Mouse (Mus musculus) monocyte, adult 2 months (primary cell): ENCODE results near the gene Cacna1c.

Experiments used
- DNase-seq, 2 experiments: peaks; one replicate each; pipeline ENCODE4 v3.0.0; 2022; ENCODE audit warnings: low spot score in 2 of 2, low read depth in 1 of 2

Cacna1c gene

GRCm38 (mm10) chr6:119196382-119197305, at the start of gene Cacna1c:
Gene Cacna1c (minus strand): TSS chr6:119196418.
- DNase-seq, result no peak

DNA sequence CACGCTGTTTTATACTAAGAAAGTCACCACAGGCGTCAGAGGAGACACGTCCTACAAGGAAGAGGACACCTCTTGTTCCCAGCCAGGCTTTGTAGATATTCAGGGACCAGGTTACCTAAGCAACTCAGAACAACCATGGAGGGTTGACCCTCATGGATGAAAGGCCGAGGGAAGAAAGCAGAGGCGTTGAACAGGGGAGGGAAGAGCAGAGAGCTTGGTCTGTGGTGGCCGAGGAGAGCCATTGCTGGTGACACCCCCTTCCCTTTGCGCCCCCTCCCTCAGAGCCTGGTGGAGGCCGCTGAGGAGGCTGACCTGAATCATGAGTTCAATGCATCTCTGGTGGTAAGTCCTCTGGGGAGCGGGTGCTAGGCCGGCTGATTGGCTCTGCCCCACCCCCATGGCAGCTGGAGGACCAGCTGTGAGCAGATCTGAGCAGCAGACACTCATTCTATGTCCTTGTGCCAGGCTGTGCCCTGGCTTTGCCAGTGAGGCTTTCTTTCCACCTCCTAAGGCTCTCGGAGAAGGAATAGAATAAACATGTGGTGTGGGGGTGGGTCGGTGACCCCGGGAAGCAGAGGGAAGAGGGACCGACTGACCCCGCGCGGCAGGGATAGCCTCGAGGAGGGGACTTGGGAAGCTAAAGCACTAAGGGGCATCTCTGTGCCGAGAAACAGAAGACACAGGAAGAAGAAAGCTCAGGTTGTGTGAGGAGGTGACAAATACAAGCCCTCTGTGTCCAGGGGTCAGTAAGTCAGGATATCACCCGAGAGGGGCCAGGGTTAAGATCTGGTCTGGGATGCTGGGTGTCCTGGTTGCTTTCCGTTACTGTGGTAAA, 44.9 kb upstream of the Cacna1c start:
- DNase-seq, result no peak

- DNase-seq, result no peak
Measured at GRCm38 (mm10) chr6:119240256-119240655, 44.0 kb upstream of the Cacna1c start.

DNA sequence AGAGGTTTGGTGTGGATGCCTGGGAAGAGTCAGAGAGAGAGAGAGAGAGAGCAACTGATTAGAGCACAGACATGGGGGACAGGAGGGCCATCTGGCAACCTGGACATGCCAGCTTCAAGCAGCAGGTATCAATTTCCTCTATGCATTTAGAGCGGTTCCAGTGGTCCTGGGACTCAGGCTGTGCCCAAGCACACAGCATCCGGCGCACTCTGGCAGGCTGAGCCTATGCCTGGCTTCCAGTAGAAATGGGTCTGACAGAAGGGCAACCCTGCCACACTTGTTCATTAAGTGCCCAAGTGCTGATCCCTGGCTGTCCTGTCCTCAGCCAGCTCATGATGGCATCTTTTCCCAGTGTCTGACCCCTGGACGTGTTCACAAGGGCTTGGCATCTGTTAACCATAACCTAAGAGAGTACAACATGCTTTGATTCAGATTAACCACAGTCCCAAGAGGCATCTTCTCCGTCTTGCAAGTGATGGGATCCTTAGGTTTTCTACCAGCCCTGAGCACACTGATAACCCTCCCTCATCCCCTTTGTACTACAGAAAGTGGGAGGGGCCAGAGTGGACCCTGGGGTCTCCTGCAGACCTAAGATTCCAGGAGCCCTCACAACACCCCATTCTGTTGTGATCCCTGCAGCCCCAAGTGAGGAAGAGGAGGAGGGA, 43.3 kb upstream of the Cacna1c start:
- DNase-seq, result no peak

GRCm38 (mm10) chr6:119237427-119237989, 41.3 kb upstream of the Cacna1c start:
- DNase-seq, result no peak

GRCm38 (mm10) chr6:119236241-119236640, 40.0 kb upstream of the Cacna1c start, which contains the start of gene Cacna2d4:
Gene Cacna2d4 (plus strand): TSS chr6:119236526.
- no peak for DNase-seq

- DNase-seq, result no peak
Measured at GRCm38 (mm10) chr6:119235441-119235840, 39.2 kb upstream of the Cacna1c start.

GRCm38 (mm10) chr6:119233066-119233465, 36.8 kb upstream of the Cacna1c start:
- no peak for DNase-seq

GRCm38 (mm10) chr6:119228861-119229603, 32.8 kb upstream of the Cacna1c start:
- DNase-seq, result no peak

DNA sequence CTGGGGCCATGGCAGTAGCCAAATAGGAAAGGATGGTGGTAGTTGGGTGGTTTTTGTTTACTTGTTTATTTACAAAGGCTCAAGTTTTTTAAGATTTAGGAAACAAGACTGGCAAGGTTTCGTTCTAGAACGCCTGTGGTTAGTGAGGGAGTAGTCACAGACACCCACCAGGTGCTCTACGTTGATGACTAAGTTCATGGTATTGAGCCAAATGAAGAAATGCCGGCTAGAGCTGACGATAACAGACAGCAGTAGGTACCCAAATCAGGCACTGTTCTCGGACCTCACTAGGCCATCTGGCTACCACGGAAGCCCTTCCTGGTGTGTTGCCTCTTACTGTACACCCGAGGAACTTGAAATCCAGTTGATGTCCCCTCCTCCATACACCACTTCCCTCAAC, 30.8 kb upstream of the Cacna1c start:
- no peak for DNase-seq

DNA sequence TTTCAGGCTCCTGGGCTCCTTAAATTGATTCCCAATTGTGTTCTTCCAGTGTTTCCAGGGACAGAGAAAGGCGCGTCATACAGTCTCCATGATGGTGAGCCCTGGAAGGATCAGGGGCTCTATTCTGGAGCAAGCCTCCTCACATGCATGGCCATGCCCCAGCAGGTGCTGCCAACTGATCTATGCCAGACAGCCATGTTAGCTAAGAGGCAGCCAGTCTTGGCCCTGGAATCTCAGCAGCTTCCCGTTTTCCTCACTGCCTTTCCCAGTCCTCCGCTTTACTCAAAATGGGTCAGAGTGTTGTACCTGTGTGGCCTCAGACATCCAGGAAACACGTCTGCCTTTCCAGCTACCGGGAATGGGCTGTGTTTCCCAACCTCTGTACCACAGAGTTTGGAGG, 29.5 kb upstream of the Cacna1c start:
- no peak for DNase-seq

DNA sequence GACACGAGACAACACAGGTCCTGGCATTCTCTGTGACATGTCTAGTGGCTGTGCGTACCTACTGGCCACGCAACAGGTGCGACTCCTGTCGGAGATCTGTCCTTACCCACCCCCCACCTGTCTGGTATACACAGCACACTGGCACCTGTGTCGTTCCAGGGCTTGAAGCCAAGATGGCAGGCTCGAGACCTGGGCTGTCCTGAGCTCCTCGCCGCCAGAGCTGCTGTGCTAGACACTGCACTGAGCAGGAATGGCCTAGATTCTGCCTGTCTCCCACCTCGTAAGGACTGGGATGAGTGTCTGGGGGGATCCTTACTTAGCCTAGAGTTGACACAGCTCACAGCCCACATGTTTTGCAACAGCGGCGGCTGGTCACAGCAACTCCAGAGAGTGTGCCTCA, 29.0 kb upstream of the Cacna1c start:
- DNase-seq, result no peak

DNA sequence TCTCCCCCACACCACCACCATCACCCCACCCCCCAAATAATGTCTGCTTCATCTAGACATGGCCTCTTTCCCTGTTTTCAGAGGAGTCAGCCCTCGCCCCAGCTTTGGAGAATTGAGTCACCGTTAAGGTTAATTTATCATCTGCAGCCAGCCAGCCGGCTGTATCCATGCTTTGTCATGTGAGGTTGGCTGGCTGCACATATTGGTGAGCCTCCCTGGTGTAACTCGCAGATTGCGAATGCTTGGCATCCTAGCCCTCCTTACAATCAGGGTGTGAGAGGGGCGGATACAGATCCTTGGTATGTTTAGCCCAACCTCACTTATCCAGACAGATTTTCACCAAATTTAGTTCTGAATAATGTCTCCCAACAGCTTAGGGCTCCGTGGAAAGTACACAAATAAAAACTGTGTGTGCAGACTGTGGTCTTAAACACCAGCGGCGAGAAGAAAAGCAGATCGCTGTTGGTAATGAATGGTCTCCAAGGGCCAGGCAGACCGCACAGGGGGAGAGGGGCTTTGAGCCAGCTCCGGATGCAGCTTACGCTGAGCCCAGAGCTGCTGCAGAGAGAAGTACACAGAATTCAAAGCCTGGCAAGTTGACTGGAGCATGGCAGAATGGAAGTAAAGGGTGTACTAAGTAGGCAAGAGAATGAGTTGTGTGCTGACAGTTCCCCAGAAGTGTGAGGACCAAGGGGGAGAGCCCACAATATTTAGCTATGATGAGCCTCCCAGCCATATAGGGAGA, 28.4 kb upstream of the Cacna1c start:
- no peak for DNase-seq

DNA sequence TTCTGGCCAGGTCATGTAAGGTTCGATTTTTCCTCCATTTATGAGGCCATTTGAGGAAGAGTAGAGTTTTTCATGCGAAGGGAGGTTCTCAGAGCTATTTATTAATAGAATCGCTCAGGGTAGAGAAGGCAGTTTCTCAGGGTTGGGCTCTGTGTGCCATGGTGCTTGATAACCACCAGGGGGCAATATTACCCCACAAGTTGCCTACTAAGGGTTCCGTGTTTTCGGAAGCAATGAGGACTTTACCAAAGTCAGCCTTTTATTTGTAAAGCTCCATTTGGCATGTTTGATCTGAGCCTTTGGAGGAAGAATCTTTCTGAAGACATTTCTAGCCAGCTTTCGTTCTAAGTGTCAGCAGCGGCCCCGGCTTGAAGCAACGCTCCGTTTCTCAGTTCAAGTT, 24.1 kb upstream of the Cacna1c start:
- no peak for DNase-seq

GRCm38 (mm10) chr6:119219237-119219870, 23.1 kb upstream of the Cacna1c start:
- DNase-seq, result no peak

GRCm38 (mm10) chr6:119218591-119218990, 22.4 kb upstream of the Cacna1c start:
- DNase-seq, result no peak

DNA sequence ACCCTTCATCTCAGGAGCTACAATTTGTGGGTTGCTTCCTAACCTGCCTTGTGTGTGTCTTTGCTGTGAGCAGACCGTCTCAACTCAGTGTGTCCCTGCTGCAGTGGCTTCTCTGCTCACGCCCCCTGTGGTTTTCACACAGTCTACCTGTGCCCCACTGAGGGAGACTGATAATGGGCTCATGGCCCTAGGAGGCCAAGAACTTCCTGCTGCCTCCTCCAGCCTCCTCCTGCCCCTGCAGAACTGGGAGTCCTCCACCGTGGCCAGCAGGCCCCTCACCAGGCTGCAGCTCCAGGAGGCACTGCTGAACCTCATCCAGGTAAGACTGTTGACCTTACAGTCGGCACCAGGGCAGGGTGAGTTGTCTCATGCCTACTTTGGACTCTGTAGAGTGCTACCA, 21.4 kb upstream of the Cacna1c start:
- DNase-seq, result no peak

- DNase-seq, result no peak
Measured at GRCm38 (mm10) chr6:119215040-119215613, 18.9 kb upstream of the Cacna1c start.

- DNase-seq, result no peak
Measured at GRCm38 (mm10) chr6:119214190-119214589, 18.0 kb upstream of the Cacna1c start.
